Mouse (Mus musculus) liver, embryonic 14.5 days (tissue): ENCODE data around the gene Vmn1r68.

ENCODE experiments used
- CTCF ChIP-seq: IDR thresholded peaks from 2 replicates; pipeline ENCODE4 v1.5.1; 2016; ENCODE audit warnings: antibody characterized with exemption, low read depth, control low read depth
- EP300 ChIP-seq: IDR thresholded peaks from 2 replicates; pipeline ENCODE4 v1.6.1; 2016; ENCODE audit warnings: antibody characterized with exemption, low read depth

DNA sequence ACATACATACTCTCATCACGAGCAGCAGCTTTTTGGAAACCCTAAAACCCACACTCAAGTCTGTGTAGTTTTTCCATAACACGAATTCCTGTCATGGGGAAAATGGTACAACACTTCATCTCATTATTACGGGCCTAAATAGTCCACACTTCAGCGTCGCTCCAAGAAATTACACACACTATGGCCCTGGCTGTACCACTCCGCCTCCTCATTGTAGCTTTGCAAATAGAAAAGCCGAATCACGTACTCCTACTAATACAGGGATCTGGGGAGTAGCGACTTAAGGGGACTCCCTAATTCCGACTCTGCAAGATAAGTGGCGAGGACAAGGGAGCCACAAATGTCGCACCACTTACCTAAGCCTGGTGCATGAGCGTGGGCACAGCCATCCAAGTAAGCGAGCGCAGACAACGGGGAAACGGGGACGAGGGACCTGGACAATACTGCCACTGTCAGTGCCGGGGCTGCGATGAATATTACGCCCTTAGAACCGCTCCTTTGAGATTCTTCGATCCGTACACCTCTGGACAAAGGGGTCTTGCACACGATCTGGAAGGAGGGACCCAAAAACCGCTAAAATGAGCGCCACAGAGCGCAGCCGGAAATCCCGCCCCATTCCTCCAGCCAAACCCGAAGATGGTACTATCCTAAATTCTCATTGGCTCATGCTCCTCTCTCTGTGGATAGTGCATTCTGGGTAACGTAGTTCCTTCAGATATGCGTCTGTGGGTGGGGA, 63.3 kb downstream of the Vmn1r68 start, which contains the start of gene Zik1:
- TF ChIP-seq CTCF (no peak), EP300 (no peak)
